Mouse (Mus musculus) C2C12 (cell line): ENCODE measurements around the gene Nek6. TPM values are rescaled to one million over a fixed set of nuclear protein-coding genes. Genes with fewer than 3 reads are reported as not detected.

Experiments
- H3K27me3 ChIP-seq: one replicate; pipeline ENCODE4 v1.6.1; 2011; ENCODE audit not compliant: control insufficient read depth, insufficient read depth, insufficient read length
- H3K36me3 ChIP-seq: one replicate; pipeline ENCODE4 v1.6.1; 2011; ENCODE audit not compliant: control insufficient read depth, insufficient read depth
- H3K4me3 ChIP-seq: one replicate; pipeline ENCODE4 v1.5.1; 2011; ENCODE audit warnings: mild to moderate bottlenecking, control low read depth; ENCODE audit not compliant: poor library complexity, insufficient read depth, severe bottlenecking
- H3K79me2 ChIP-seq: one replicate; pipeline ENCODE4 v1.6.1; 2011; ENCODE audit not compliant: control insufficient read depth, insufficient read depth
- H3K79me3 ChIP-seq: one replicate; pipeline ENCODE4 v1.6.1; 2011; ENCODE audit warnings: low read depth, control low read depth
- H3ac ChIP-seq: one replicate; pipeline ENCODE3; 2011; ENCODE audit warnings: low read depth; ENCODE audit not compliant: control insufficient read depth, insufficient read length
- CEBPB ChIP-seq: IDR thresholded peaks from one replicate; pipeline ENCODE4 v1.6.1; 2011; ENCODE audit warnings: low read depth, mild to moderate bottlenecking, control low read depth, moderate library complexity
- CTCF ChIP-seq: IDR thresholded peaks from one replicate; pipeline ENCODE4 v1.5.1; 2011; ENCODE audit not compliant: control insufficient read depth, insufficient read depth, insufficient read length
- FOSL1 ChIP-seq: IDR thresholded peaks from one replicate; pipeline ENCODE4 v1.8.0; 2011; ENCODE audit warnings: mild to moderate bottlenecking, low read length; ENCODE audit not compliant: poor library complexity, insufficient read depth, severe bottlenecking
- MAX ChIP-seq: IDR thresholded peaks from one replicate; pipeline ENCODE4 v1.6.1; 2011; ENCODE audit warnings: mild to moderate bottlenecking, control low read depth
- MYOD1 ChIP-seq: IDR thresholded peaks from one replicate; pipeline ENCODE4 v1.6.1; 2011; ENCODE audit warnings: low read depth; ENCODE audit not compliant: control insufficient read depth, insufficient read length
- MYOG ChIP-seq: IDR thresholded peaks from one replicate; pipeline ENCODE4 v1.6.1; 2011; ENCODE audit not compliant: control insufficient read depth, insufficient read length; ENCODE audit errors: extremely low read depth
- USF1 ChIP-seq: IDR thresholded peaks from one replicate; pipeline ENCODE4 v1.6.1; 2011; ENCODE audit warnings: low read depth, mild to moderate bottlenecking, control low read depth, moderate library complexity
- polyA plus RNA-seq: library from polyadenylated mRNA; unstranded; fragments of >200 nt; fragmentation: generic; extraction: Trizol; gene quantifications from one replicate; pipeline ENCODE4 v1.2.1, GENCODE M21; 2012; ENCODE audit warnings: missing spikeins

Gene Nek6
- polyA plus RNA-seq, 1 experiment, result 27.9 TPM

GRCm38 (mm10) chr2:38623411-38623810 is 112.0 kb downstream of the Nek6 start:
- H3K4me3 ChIP-seq, result no peak overlapping the region
- peaks cover 69% of the 10 kb centered on the region for H3K79me3 ChIP-seq
- no peak overlapping the region for H3ac ChIP-seq
- no peak for TF ChIP-seq CEBPB
- TF ChIP-seq CTCF, result no peak
- no peak for TF ChIP-seq FOSL1
- no peak for TF ChIP-seq USF1
- TF ChIP-seq MYOD1, result no peak
- TF ChIP-seq MAX, result no peak
- TF ChIP-seq MYOG, result no peak
- peaks cover 100% of the 10 kb centered on the region for H3K79me2 ChIP-seq
- peaks cover 74% of the 10 kb centered on the region for H3K36me3 ChIP-seq
- H3K27me3 ChIP-seq, result no peaks in the 10 kb centered on the region

- no peak overlapping the region for H3K4me3 ChIP-seq
- TF ChIP-seq FOSL1, result no peak
- TF ChIP-seq USF1, result no peak
- TF ChIP-seq MAX, result no peak
- TF ChIP-seq MYOG, result no peak
- no peak for TF ChIP-seq MYOD1
- no peak for TF ChIP-seq CTCF
- TF ChIP-seq CEBPB, result no peak
- no peak overlapping the region for H3ac ChIP-seq
- peaks cover 69% of the 10 kb centered on the region for H3K79me3 ChIP-seq
- H3K27me3 ChIP-seq, result no peaks in the 10 kb centered on the region
- H3K36me3 ChIP-seq, result peaks cover 80% of the 10 kb centered on the region
- peaks cover 100% of the 10 kb centered on the region for H3K79me2 ChIP-seq
Measured at GRCm38 (mm10) chr2:38623821-38624590, 112.6 kb downstream of the Nek6 start.

GRCm38 (mm10) chr2:38628801-38629200 is 117.4 kb downstream of the Nek6 start:
- no peak for TF ChIP-seq MYOD1
- TF ChIP-seq MYOG, result no peak
- TF ChIP-seq CEBPB, result no peak
- no peak for TF ChIP-seq CTCF
- TF ChIP-seq USF1, result no peak
- no peak for TF ChIP-seq FOSL1
- no peak for TF ChIP-seq MAX
- peaks cover 69% of the 10 kb centered on the region for H3K79me3 ChIP-seq
- H3K36me3 ChIP-seq, result peaks cover 99% of the 10 kb centered on the region
- H3K79me2 ChIP-seq, result peaks cover 100% of the 10 kb centered on the region
- H3ac ChIP-seq, result no peak overlapping the region
- no peaks in the 10 kb centered on the region for H3K27me3 ChIP-seq
- no peak overlapping the region for H3K4me3 ChIP-seq

- Histone ChIP-seq H3ac (no peak overlapping the region), H3K79me2 (peaks cover 100% of the 10 kb centered on the region), H3K79me3 (peaks cover 68% of the 10 kb centered on the region), H3K36me3 (peaks cover 99% of the 10 kb centered on the region), H3K27me3 (no peaks in the 10 kb centered on the region), H3K4me3 (no peak overlapping the region)
- TF ChIP-seq MYOG (no peak), CTCF (no peak), MYOD1 (no peak), USF1 (no peak), CEBPB (no peak), MAX (no peak), FOSL1 (no peak)
Measured at GRCm38 (mm10) chr2:38629451-38629850, 118.0 kb downstream of the Nek6 start.

- TF ChIP-seq CEBPB (no peak), FOSL1 (no peak), MYOG (no peak), MYOD1 (no peak), MAX (no peak), CTCF (no peak), USF1 (no peak)
- Histone ChIP-seq H3K36me3 (peaks cover 99% of the 10 kb centered on the region), H3K4me3 (no peak overlapping the region), H3ac (no peak overlapping the region), H3K79me3 (peaks cover 68% of the 10 kb centered on the region), H3K79me2 (peaks cover 100% of the 10 kb centered on the region), H3K27me3 (no peaks in the 10 kb centered on the region)
Measured at GRCm38 (mm10) chr2:38630574-38630973, 119.1 kb downstream of the Nek6 start.
